Mouse (Mus musculus) embryonic facial prominence, embryonic 11.5 days (tissue): Measurements from ENCODE around the gene Ldb1. TPM values are rescaled to one million over a fixed set of nuclear protein-coding genes. Genes with fewer than 3 reads are reported as not detected.
A peak's percentile ranks its signal among the peaks of the same experiment; 100 is the strongest.

ENCODE experiments used
- ATAC-seq: fragments of 200-750 bp; cut with Nextera tagmentation; replicated peaks from 2 replicates; pipeline ENCODE4 v1.8.0; 2017; ENCODE audit warnings: low read depth; ENCODE audit not compliant: insufficient number of reproducible peaks, low FRiP score, low TSS enrichment
- DNase-seq: peaks from one replicate; pipeline ENCODE4 v3.0.0-alpha.2; 2015; ENCODE audit warnings: low spot score
- H3K27ac ChIP-seq: fragments of 300-500 bp; sonication (generic); replicated peaks from 2 replicates; pipeline ENCODE4 v1.5.1; 2014; ENCODE audit warnings: mild to moderate bottlenecking, low read depth, low read length, control low read depth
- H3K27me3 ChIP-seq: fragments of 300-500 bp; sonication (generic); 2 replicates; pipeline ENCODE4 v1.6.1; 2014; ENCODE audit warnings: mild to moderate bottlenecking, low read length, moderate library complexity, mixed read lengths; ENCODE audit not compliant: control insufficient read depth, insufficient read depth
- H3K36me3 ChIP-seq: fragments of 300-500 bp; sonication (generic); replicated peaks from 2 replicates; pipeline ENCODE4 v1.6.1; 2014; ENCODE audit warnings: low read depth, mild to moderate bottlenecking, low read length, moderate library complexity, mixed read lengths; ENCODE audit not compliant: control insufficient read depth, insufficient read depth
- H3K4me1 ChIP-seq: fragments of 300-500 bp; sonication (generic); 2 replicates; pipeline ENCODE4 v1.6.1; 2014; ENCODE audit warnings: low read length, mixed read lengths; ENCODE audit not compliant: control insufficient read depth, insufficient read depth
- H3K4me2 ChIP-seq: fragments of 300-500 bp; sonication (generic); 2 replicates; pipeline ENCODE4 v1.6.1; 2014; ENCODE audit warnings: low read depth, mild to moderate bottlenecking, control low read depth, low read length, moderate library complexity
- H3K4me3 ChIP-seq: fragments of 300-500 bp; sonication (generic); 2 replicates; pipeline ENCODE4 v1.5.1; 2014; ENCODE audit warnings: low read depth, low read length, control low read depth
- H3K9ac ChIP-seq: fragments of 300-500 bp; sonication (generic); replicated peaks from 2 replicates; pipeline ENCODE4 v1.6.1; 2014; ENCODE audit warnings: mild to moderate bottlenecking, control low read depth, low read length
- H3K9me3 ChIP-seq: fragments of 300-500 bp; sonication (generic); replicated peaks from 2 replicates; pipeline ENCODE4 v1.6.1; 2016; ENCODE audit warnings: mild to moderate bottlenecking, low read length, inconsistent platforms, mixed read lengths; ENCODE audit not compliant: control insufficient read depth
- WGBS: fragments of 180-500 bp; shearing (Covaris S2); extraction: QIAGEN DNeasy Blood & Tissue Kit; methylation state at CpG from one replicate; pipeline ENCODE4 v1.1.7; 2014; 5-methylcytosine and 5-hydroxymethylcytosine counted together
- polyA plus RNA-seq: library from polyadenylated mRNA; unstranded; fragments of >200 nt; fragmentation: Nextera tagmentation; extraction: Ambion mirVana; gene quantifications from 2 replicates; pipeline ENCODE4 v1.2.1, GENCODE M21; 2014

The Ldb1 gene
- polyA plus RNA-seq, 1 experiment from 2014 or later: 80.7 TPM

DNA sequence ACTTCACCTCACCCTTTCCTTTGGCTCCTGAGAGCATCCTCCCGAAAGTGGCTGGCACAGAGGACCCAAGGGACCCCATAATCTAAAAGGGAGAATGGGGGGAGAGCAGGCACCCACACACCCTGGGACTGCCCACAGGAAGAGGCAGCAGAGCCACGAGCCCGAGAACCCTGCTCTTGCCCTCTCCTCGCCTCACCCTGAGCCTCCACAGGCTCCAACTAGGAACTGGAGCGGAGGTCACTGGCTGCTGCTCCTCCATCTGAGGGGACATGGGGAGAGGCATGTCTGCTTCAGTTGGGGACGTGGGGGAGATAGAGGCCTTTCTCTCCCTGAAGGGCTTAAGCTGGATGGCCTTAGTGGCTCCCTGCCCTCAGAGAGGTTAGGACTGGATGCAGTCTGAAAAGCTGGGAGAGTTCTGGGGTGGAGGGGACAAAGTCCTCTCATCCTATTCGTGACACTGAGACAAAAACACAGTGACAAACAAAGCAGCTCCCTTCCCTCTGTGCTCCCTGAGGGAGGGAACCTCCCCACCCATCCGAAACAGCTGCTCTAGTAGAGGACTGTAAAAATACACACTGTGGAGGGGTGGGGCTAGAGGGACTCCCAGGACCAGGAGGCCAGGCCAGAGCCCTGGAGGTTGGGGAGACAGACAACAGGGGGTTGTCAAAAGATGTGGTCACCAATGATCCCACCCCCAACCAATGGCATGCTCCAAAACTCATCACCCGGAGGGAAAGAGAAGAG, 13.2 kb downstream of the Ldb1 start:
- H3K4me1 ChIP-seq: no peaks in the 10 kb centered on the region
- no peak for DNase-seq
- no peaks in the 10 kb centered on the region for H3K27me3 ChIP-seq
- 74% methylated on average over 9 of the region's 9 CpGs for WGBS
- ATAC-seq: no peak
- no peak overlapping the region for H3K4me2 ChIP-seq
- H3K4me3 ChIP-seq: no peak overlapping the region
- H3K36me3 ChIP-seq: peaks cover 36% of the 10 kb centered on the region
- no peaks in the 10 kb centered on the region for H3K9me3 ChIP-seq
- no peak overlapping the region for H3K9ac ChIP-seq
- H3K27ac ChIP-seq: no peak overlapping the region

DNA sequence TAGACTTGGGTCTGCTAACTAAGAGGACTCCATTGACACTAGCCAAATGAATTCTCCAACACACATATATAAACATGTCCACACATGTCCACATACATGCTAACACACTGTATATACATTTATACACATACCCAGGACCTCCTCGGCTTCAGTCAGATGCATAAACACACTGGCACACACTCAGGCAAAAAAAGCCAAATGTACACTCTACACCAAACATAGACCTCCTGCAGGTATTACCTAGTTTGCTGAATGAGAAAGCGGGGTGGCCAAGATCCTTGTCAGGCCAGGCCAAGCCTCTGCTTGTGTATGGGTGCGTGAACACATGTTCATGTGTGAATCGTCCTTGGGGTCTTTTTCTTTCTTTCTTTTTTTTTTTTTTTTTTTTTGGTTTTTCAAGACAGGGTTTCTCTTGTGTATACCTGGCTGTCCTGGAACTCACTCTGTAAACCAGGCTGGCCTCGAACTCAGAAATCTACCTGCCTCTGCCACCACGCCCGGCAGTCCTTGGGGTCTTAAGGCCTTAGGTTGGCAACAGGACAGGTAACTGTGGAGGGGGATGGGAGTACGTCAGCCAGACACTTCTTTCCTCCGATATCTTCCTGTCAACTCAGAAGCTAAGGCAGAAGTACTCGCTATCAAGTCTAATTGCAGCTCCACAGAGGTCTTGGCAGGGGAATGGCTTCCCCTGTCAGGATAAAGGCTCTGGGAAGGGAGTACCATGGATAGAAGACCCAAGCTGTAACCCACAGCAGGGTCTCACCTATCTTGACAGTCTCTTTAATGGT, 14.6 kb downstream of the Ldb1 start:
- Histone ChIP-seq H3K36me3 (peaks cover 27% of the 10 kb centered on the region), H3K9me3 (no peaks in the 10 kb centered on the region), H3K4me1 (no peaks in the 10 kb centered on the region), H3K27ac (no peak overlapping the region), H3K9ac (no peak overlapping the region), H3K27me3 (no peaks in the 10 kb centered on the region), H3K4me3 (no peak overlapping the region), H3K4me2 (no peak overlapping the region)
- ATAC-seq (no peak), DNase-seq (no peak)
- 93% methylated on average over 10 of the region's 10 CpGs for WGBS

DNA sequence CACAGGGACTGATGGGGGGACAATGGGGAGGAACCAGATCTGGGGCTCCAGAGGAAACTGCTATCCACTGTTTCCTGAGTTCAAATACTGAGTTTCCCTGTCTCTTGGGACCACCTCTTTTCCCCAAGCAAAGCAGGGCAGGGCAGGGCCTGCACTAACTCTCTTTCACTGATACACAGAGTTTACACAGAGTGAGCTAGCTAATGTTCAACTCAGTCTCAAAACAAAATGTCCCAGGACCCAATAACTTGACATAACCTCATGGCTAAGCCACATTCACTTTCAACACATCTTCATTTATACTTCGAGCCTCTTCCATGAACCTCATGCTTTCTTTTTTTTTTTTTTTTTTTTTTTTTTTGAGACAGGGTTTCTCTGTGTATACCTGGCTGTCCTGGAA, 15.4 kb downstream of the Ldb1 start:
- Histone ChIP-seq H3K9ac (no peak overlapping the region), H3K27ac (no peak overlapping the region), H3K9me3 (no peaks in the 10 kb centered on the region), H3K36me3 (peaks cover 20% of the 10 kb centered on the region), H3K4me2 (no peak overlapping the region), H3K27me3 (no peaks in the 10 kb centered on the region), H3K4me3 (no peak overlapping the region), H3K4me1 (no peaks in the 10 kb centered on the region)
- DNase-seq: no peak
- 96% methylated on average over 1 of the region's 1 CpGs for WGBS
- ATAC-seq: no peak

DNA sequence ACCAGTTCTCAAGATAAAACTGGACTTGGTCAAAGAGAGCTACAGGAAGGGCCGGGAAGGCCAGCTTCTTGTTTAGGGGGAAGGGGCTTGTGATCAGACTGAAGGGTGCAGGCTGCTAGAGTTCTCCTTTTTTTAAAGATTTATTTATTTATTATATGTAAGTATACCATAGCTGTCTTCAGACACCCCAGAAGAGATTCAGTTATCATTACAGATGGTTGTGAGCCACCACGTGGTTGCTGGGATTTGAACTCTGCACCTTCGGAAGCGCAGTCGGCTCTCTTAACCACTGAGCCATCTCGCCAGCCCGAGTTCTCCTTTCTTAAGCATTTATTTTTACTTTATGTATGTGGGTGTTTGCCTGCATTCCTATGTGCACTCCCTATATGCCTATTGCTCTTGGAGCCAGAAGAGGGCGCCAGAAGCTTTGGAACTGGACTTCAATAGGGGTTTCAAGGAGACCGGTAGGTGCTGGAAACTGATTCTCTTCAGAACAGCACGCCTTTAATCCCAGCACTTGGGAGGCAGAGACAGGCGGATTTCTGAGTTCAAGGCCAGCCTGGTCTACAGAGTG, 16.2 kb downstream of the Ldb1 start:
- H3K9me3 ChIP-seq: no peaks in the 10 kb centered on the region
- no peak overlapping the region for H3K27ac ChIP-seq
- H3K4me1 ChIP-seq: no peaks in the 10 kb centered on the region
- H3K4me3 ChIP-seq: no peak overlapping the region
- H3K4me2 ChIP-seq: no peak overlapping the region
- 76% methylated on average over 11 of the region's 11 CpGs for WGBS
- no peak overlapping the region for H3K9ac ChIP-seq
- H3K27me3 ChIP-seq: no peaks in the 10 kb centered on the region
- DNase-seq: no peak
- H3K36me3 ChIP-seq: peaks cover 12% of the 10 kb centered on the region
- ATAC-seq: no peak

DNA sequence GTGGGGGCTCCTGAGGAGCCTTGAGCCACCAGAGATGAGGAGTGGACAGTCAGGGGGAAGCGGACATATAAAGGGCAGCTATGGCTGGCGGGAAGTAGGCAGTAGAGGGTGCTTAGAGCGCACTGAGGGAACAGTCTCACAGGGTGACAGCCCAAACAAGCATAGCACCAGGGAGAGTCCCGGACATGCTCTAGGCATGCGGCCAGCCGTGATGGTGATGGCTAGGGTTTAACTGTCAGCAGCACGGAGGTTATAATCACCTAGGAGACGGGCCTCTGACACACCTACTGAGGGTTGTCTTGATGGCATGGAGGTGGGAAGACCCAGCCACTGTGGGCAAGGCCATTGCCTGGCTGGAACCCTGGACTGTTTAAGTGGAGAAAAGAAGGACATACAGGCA, 18.4 kb downstream of the Ldb1 start:
- Histone ChIP-seq H3K4me1 (no peaks in the 10 kb centered on the region), H3K4me2 (no peak overlapping the region), H3K27me3 (no peaks in the 10 kb centered on the region), H3K36me3 (peaks cover under 1% of the 10 kb centered on the region), H3K9me3 (no peaks in the 10 kb centered on the region), H3K4me3 (no peak overlapping the region), H3K9ac (no peak overlapping the region), H3K27ac (no peak overlapping the region)
- ATAC-seq (no peak), DNase-seq (no peak)
- 70% methylated on average over 8 of the region's 8 CpGs for WGBS

DNA sequence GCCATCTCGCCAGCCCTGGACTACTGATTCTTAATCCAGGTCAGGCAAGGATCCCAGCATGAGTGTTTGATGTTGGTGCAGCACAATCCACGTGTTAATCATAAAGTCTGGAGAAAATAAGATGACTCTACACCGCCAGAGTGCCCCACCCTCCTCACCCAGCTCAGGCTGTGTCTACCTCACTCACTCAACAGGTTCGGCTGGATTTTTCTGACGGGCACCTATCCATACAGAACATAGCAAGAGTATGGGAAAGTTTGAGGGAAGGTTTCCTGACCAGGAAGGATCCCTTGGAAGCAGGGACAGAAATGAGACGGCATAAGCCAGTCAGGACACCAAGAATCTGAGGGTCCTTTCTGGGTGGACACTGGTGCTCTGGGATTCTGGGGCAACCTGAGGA, 20.1 kb downstream of the Ldb1 start:
- Histone ChIP-seq H3K9me3 (no peaks in the 10 kb centered on the region), H3K4me3 (no peak overlapping the region), H3K4me2 (no peak overlapping the region), H3K4me1 (no peaks in the 10 kb centered on the region), H3K9ac (no peak overlapping the region), H3K36me3 (no peaks in the 10 kb centered on the region), H3K27me3 (no peaks in the 10 kb centered on the region), H3K27ac (no peak overlapping the region)
- no peak for DNase-seq
- 78% methylated on average over 6 of the region's 6 CpGs for WGBS
- no peak for ATAC-seq

DNA sequence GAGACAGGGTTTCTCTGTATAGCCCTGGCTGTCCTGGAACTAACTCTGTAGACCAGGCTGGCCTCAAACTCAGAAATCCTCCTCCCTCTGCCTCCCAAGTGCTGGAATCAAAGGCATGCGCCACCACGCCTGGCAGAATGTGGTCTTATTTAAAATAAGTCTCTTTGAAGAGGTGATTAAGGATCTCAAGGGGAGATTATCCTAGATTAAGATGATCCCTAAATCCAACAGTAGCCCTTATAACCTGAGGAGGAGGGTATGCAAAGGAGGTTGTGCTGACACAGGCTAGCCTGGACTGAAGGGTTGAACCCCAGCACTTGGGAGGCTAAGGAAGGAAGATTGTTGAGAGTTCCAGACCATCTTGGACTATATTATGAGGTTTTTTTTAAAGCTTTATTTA, 29.0 kb downstream of the Ldb1 start:
- no peak overlapping the region for H3K4me3 ChIP-seq
- no peak overlapping the region for H3K4me2 ChIP-seq
- H3K9me3 ChIP-seq: no peaks in the 10 kb centered on the region
- no peaks in the 10 kb centered on the region for H3K4me1 ChIP-seq
- no peak overlapping the region for H3K9ac ChIP-seq
- H3K27me3 ChIP-seq: no peaks in the 10 kb centered on the region
- WGBS: 73% methylated on average over 2 of the region's 2 CpGs
- no peak overlapping the region for H3K27ac ChIP-seq
- no peak for DNase-seq
- no peak for ATAC-seq
- no peaks in the 10 kb centered on the region for H3K36me3 ChIP-seq

DNA sequence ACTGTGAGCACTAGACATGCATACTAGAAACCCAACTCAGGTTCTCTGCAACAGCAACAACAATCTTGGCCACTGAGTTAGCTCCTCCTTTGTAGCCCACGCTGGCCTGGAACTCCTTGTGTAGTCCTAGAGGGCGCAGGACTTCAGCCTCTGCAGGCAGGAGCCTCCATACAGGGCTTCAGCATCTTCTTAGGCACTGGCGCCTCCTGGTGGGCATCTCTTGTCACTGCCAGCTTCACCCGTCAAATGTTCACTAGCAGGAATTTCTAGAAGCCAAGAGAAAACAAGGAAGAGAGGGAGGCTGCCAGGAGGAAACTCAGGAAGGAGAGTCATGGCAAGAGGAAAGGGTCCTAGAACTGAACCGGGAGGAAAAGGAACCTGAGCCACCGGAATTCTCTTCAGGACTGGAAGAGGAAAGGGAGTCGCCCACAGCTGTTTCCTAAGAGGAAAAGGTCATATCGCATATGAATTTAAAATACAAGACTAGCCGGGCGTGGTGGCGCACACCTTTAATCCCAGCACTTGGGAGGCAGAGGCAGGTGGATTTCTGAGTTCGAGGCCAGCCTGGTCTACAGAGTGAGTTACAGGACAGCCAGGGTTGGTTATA, 30.3 kb downstream of the Ldb1 start:
- no peak overlapping the region for H3K27ac ChIP-seq
- H3K4me1 ChIP-seq: no peaks in the 10 kb centered on the region
- no peak overlapping the region for H3K4me3 ChIP-seq
- no peaks in the 10 kb centered on the region for H3K27me3 ChIP-seq
- ATAC-seq: peak; percentile 79
- DNase-seq: peak; percentile 91
- WGBS: 37% methylated on average over 12 of the region's 12 CpGs
- H3K9me3 ChIP-seq: no peaks in the 10 kb centered on the region
- no peak overlapping the region for H3K4me2 ChIP-seq
- no peaks in the 10 kb centered on the region for H3K36me3 ChIP-seq
- no peak overlapping the region for H3K9ac ChIP-seq
